Mouse (Mus musculus) small intestine, adult 2 months (tissue): ENCODE measurements around the gene Atg5.

Experiments used
- CTCF ChIP-seq: fragments of 200-500 bp; IDR thresholded peaks from 2 replicates; pipeline ENCODE4 v1.5.1; 2012; ENCODE audit warnings: low read depth, mild to moderate bottlenecking, control low read depth, inconsistent platforms, low read length, moderate library complexity, mixed read lengths; ENCODE audit not compliant: insufficient replicate concordance, insufficient read length; ENCODE audit errors: extremely low read depth
- POLR2A ChIP-seq: fragments of 200-500 bp; IDR thresholded peaks from 2 replicates; pipeline ENCODE4 v1.6.1; 2012; ENCODE audit warnings: low read depth, mild to moderate bottlenecking, control low read depth, inconsistent platforms, low read length, moderate library complexity

DNA sequence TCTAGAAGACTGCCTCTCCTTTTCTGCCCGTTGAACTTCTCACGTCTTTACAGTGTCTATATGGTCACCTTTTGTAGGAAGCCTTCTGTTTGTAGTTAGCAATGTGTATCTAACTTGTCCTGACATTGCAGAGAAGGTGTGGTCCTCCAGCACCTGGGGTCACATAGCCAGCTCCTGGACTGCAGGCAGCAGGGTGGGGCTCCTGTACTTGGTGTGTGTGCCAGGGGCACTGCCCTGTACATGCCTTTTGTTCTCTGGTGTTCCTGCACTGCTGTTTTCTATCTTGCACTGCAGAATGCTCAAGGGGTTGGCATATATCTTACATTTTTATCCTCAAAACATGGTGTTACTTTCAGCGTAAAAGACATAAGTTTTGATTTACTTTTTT, 36.2 kb downstream of the Atg5 start:
- TF ChIP-seq POLR2A (no peak), CTCF (no peak)
